Mouse (Mus musculus): ENCODE results near the gene Gpr137.

DNA sequence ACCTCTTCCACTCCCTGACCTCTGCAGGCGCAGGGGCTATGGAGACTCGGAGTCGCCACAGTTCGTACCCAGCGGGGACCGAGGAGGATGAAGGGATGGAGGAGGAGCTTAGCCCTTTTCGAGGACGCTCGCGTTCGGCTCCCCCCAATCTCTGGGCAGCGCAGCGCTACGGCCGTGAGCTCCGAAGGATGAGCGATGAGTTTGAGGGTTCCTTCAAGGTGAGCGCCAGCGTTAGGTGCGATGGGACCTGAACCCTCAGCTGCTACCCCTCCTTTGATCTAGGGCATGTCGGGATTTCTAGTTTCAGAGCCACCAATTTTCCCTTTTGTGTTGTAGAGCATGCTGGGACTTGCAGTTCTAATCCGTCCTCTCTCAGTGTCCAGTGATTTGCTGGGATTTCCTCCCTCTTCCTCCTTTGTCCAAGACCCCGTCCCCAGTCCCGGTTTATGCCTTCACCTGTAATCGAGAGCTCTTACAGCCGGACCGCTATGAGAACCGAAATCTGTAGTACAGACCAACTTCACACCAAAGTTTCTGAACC lies 8.4 kb upstream of the Gpr137 start:
- TF ChIP-seq CTCF (IDR thresholded peaks at IDR 0.05; ENCODE audit: low read depth) = no peak
- TF ChIP-seq EP300 (IDR thresholded peaks at IDR 0.05; ENCODE audit: low read depth) = no peak
